Mouse (Mus musculus) olfactory bulb, adult 2 months (tissue): ENCODE results near the gene Kif5a. TPM values are rescaled to one million over a fixed set of nuclear protein-coding genes. Genes with fewer than 3 reads are reported as not detected.

Experiments
- H3K27ac ChIP-seq: fragments of 200-500 bp; 2 replicates; pipeline ENCODE4 v1.5.1; 2012; ENCODE audit warnings: low read depth, low read length; ENCODE audit not compliant: insufficient read depth
- H3K4me1 ChIP-seq: fragments of 200-500 bp; 2 replicates; pipeline ENCODE4 v1.6.1; 2012; ENCODE audit warnings: low read length; ENCODE audit not compliant: control insufficient read depth, insufficient read depth
- H3K4me3 ChIP-seq: fragments of 200-500 bp; 2 replicates; pipeline ENCODE4 v1.5.1; 2012; ENCODE audit warnings: mild to moderate bottlenecking, low read depth, low read length, moderate library complexity; ENCODE audit not compliant: insufficient read depth
- CTCF ChIP-seq: fragments of 200-500 bp; IDR thresholded peaks from 2 replicates; pipeline ENCODE4 v1.5.1; 2012; ENCODE audit warnings: low read depth, mild to moderate bottlenecking, low read length, moderate library complexity; ENCODE audit not compliant: insufficient read depth
- POLR2A ChIP-seq: fragments of 200-500 bp; IDR thresholded peaks from 2 replicates; pipeline ENCODE4 v1.6.1; 2012; ENCODE audit warnings: mild to moderate bottlenecking, low read depth, low read length, moderate library complexity; ENCODE audit not compliant: insufficient read depth
- WGBS: fragments of 180-500 bp; shearing (Covaris S2); methylation state at CpG from one replicate; pipeline ENCODE4 v1.1.7; 2018; 5-methylcytosine and 5-hydroxymethylcytosine counted together
- polyA plus RNA-seq: library from polyadenylated mRNA; stranded (reverse); fragments of >200 nt; gene quantifications from 2 replicates; pipeline ENCODE4 v1.2.4, GENCODE M21; 2012; ENCODE audit warnings: low replicate concordance; ENCODE audit not compliant: missing spikeins, insufficient read depth, insufficient read length

Gene Kif5a
- polyA plus RNA-seq, 1 experiment, result 160 TPM

GRCm38 (mm10) chr10:127269036-127269435 lies 5.9 kb upstream of the Kif5a start:
- Histone ChIP-seq H3K27ac (no peak overlapping the region), H3K4me3 (no peak overlapping the region), H3K4me1 (peaks cover 9% of the 10 kb centered on the region)
- WGBS, result 68% methylated on average over 12 of the region's 12 CpGs
- no peak for TF ChIP-seq POLR2A
- no peak for TF ChIP-seq CTCF

GRCm38 (mm10) chr10:127268401-127268800 lies 5.3 kb upstream of the Kif5a start:
- Histone ChIP-seq H3K4me3 (no peak overlapping the region), H3K27ac (no peak overlapping the region), H3K4me1 (peaks cover 9% of the 10 kb centered on the region)
- no peak for TF ChIP-seq CTCF
- no peak for TF ChIP-seq POLR2A
- 69% methylated on average over 5 of the region's 5 CpGs for WGBS

GRCm38 (mm10) chr10:127267318-127267717 lies 4.2 kb upstream of the Kif5a start:
- H3K4me1 ChIP-seq, result peaks cover 9% of the 10 kb centered on the region
- WGBS, result 56% methylated on average over 5 of the region's 5 CpGs

GRCm38 (mm10) chr10:127266112-127267091 lies 3.3 kb upstream of the Kif5a start, which contains the start of gene Dctn2:
Dctn2 (plus strand) TSS chr10:127266368.
- WGBS, result under 1% methylated on average over 70 of the region's 70 CpGs
- no peak for TF ChIP-seq CTCF
- TF ChIP-seq POLR2A, result peak; percentile 50; the same call in 1 of the 2 replicates
- peak within 1 kb of the TSS; percentile 98 for H3K4me3 ChIP-seq
- H3K4me1 ChIP-seq, result peaks cover 9% of the 10 kb centered on the region
- peak within 1 kb of the TSS; percentile 46; the same call in 1 of the 2 replicates for H3K27ac ChIP-seq

More at GRCm38 (mm10) chr10:127267318-127267717, 4.2 kb upstream of the Kif5a start:
- H3K27ac ChIP-seq, result no peak overlapping the region
- peak overlapping the region; percentile 98 for H3K4me3 ChIP-seq
- TF ChIP-seq CTCF, result no peak

GRCm38 (mm10) chr10:127265727-127266111 lies 2.6 kb upstream of the Kif5a start:
- no peak overlapping the region for H3K4me3 ChIP-seq
- TF ChIP-seq CTCF, result no peak
- TF ChIP-seq POLR2A, result no peak
- H3K4me1 ChIP-seq, result peaks cover 13% of the 10 kb centered on the region
- WGBS, result 23% methylated on average over 4 of the region's 4 CpGs
- H3K27ac ChIP-seq, result no peak overlapping the region

GRCm38 (mm10) chr10:127264971-127265370 lies 1.8 kb upstream of the Kif5a start:
- Histone ChIP-seq H3K27ac (no peak overlapping the region), H3K4me1 (peaks cover 21% of the 10 kb centered on the region), H3K4me3 (no peak overlapping the region)
- 67% methylated on average over 4 of the region's 4 CpGs for WGBS
- no peak for TF ChIP-seq CTCF
- TF ChIP-seq POLR2A, result no peak

GRCm38 (mm10) chr10:127264336-127264735 lies 1.2 kb upstream of the Kif5a start:
- H3K4me3 ChIP-seq, result no peak overlapping the region
- no peak overlapping the region for H3K27ac ChIP-seq
- peaks cover 25% of the 10 kb centered on the region for H3K4me1 ChIP-seq
- no peak for TF ChIP-seq CTCF
- 69% methylated on average over 8 of the region's 8 CpGs for WGBS

GRCm38 (mm10) chr10:127263631-127264030 lies 483 bp upstream of the Kif5a start:
- WGBS, result 41% methylated on average over 3 of the region's 3 CpGs
- peaks cover 27% of the 10 kb centered on the region for H3K4me1 ChIP-seq
- H3K27ac ChIP-seq, result no peak overlapping the region
- no peak for TF ChIP-seq CTCF
- TF ChIP-seq POLR2A, result no peak
- H3K4me3 ChIP-seq, result no peak overlapping the region
